Comparison of ENCODE assay signal across 22 mouse cellular contexts in the genomic region with DNA sequence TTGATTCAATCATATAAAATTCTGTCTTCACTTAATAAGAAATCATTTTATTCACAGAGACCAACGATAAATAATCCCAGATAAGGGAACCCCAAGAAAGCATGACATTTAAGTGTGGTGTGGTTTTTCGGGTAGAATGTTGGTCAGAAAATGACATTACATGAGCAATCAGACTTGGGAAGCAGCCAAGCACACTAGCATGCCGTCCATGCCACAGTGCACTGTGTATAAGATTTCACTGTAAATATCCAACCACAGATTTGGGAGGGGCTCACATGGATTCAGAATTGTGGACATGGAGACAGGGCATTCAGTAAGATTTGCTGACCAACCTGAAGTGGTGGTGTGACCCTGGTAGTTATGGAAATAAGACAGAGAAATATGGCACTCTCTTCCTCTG.
DNase-seq lines count a peak whose midpoint lies in the region; ATAC-seq and TF ChIP-seq lines count a peak whose summit lies in the region.
"Had no signal": no experiment of that assay in that cellular context is flagged by ENCODE, and none has a peak within 500 bp of the region (broad histone marks: within the 10 kb centered on the region; RNA-seq: fewer than 3 reads in every experiment).

No protein-coding gene starts in this region.

- ATAC-seq in lung, embryonic 14.5 days (ENCODE audit: insufficient read depth) = no peak
- ATAC-seq in neural tube, embryonic 15.5 days (ENCODE audit: low FRiP score) = no peak
- ATAC-seq: activated CD4-positive, CD25-positive, alpha-beta regulatory T cell, adult 4 months; forebrain, embryonic 14.5 days; forebrain, embryonic 16.5 days; Patski had no signal

- WGBS in lung, embryonic 14.5 days = 54% methylated on average over 3 of the region's 3 CpGs
- 91% methylated on average over 3 of the region's 3 CpGs for whole genome bisulfite sequencing in neural tube, embryonic 15.5 days

- H3K4me2 ChIP-seq in lung, embryonic 14.5 days = no peak overlapping the region
- H3K4me2 ChIP-seq in neural tube, embryonic 15.5 days = no peak overlapping the region
- H3K4me2 ChIP-seq: embryonic facial prominence, embryonic 13.5 days; forebrain, embryonic 12.5 days had no signal

- H3K9me3 ChIP-seq in lung, embryonic 14.5 days (ENCODE audit: low read depth, low read length) = no peaks in the 10 kb centered on the region
- no peaks in the 10 kb centered on the region for H3K9me3 ChIP-seq in neural tube, embryonic 15.5 days (replicated peaks)
- H3K9me3 ChIP-seq: embryonic facial prominence, embryonic 13.5 days; forebrain, embryonic 10.5 days; forebrain, embryonic 12.5 days had no signal

- peak; percentile 7 for DNase-seq in lung, embryonic 14.5 days
- DNase-seq in lung, postnatal 10 days = no peak
- peak; percentile 78 for DNase-seq in 3T3-L1 (ENCODE audit: low read depth, low spot score)
- no peak for DNase-seq in testis, postnatal 10 days (ENCODE audit: low spot score)
- DNase-seq: adrenal gland, adult 8-10 months; adrenal gland, postnatal 14 days; adrenal gland, postnatal 36 days; cerebellum, adult 11-12 months; cerebellum, adult 2 months; cerebellum, adult 9-10 months; cerebellum, postnatal 10 days; cerebellum, postnatal 25 days had no signal

- no peak for TF ChIP-seq POLR2A in embryonic fibroblast, embryonic 13.5 days (IDR thresholded peaks at IDR 0.05; ENCODE audit: low read depth, low read length)

- no peak overlapping the region for H3K27ac ChIP-seq in lung, embryonic 14.5 days (ENCODE audit: low read depth)
- 0 out of 2 replicates have a peak overlapping the region, but pooled peaks have one; percentile 17 for H3K27ac ChIP-seq in embryonic fibroblast, embryonic 13.5 days (ENCODE audit: insufficient read depth, low read length)
- no peak overlapping the region for H3K27ac ChIP-seq in neural tube, embryonic 15.5 days (replicated peaks)
- H3K27ac ChIP-seq: embryonic facial prominence, embryonic 13.5 days; forebrain, embryonic 10.5 days; forebrain, embryonic 12.5 days had no signal

- H3K4me3 ChIP-seq in lung, embryonic 14.5 days (ENCODE audit: low read depth, low read length) = no peak overlapping the region
- no peak overlapping the region for H3K4me3 ChIP-seq in embryonic fibroblast, embryonic 13.5 days (ENCODE audit: insufficient read depth, low read length)
- H3K4me3 ChIP-seq in neural tube, embryonic 15.5 days (replicated peaks) = no peak overlapping the region
- H3K4me3 ChIP-seq: embryonic facial prominence, embryonic 13.5 days; erythroblast, embryonic 14.5 days; forebrain, embryonic 10.5 days; forebrain, embryonic 12.5 days had no signal

- no peak for TF ChIP-seq CTCF in lung, embryonic 14.5 days (IDR thresholded peaks at IDR 0.05; ENCODE audit: low read depth)
- TF ChIP-seq CTCF in embryonic fibroblast, embryonic 13.5 days (IDR thresholded peaks at IDR 0.05; ENCODE audit: borderline replicate concordance, insufficient read depth, low read length) = no peak

- H3K4me1 ChIP-seq in lung, embryonic 14.5 days (ENCODE audit: insufficient read depth) = no peaks in the 10 kb centered on the region
- H3K4me1 ChIP-seq in embryonic fibroblast, embryonic 13.5 days (ENCODE audit: control insufficient read depth, insufficient read depth, low read length) = peaks cover 6% of the 10 kb centered on the region
- no peaks in the 10 kb centered on the region for H3K4me1 ChIP-seq in neural tube, embryonic 15.5 days
- H3K4me1 ChIP-seq: embryonic facial prominence, embryonic 13.5 days; forebrain, embryonic 10.5 days; forebrain, embryonic 12.5 days had no signal

- no peak overlapping the region for H3K9ac ChIP-seq in lung, embryonic 14.5 days
- H3K9ac ChIP-seq in neural tube, embryonic 15.5 days (replicated peaks) = no peak overlapping the region
- H3K9ac ChIP-seq: embryonic facial prominence, embryonic 13.5 days; forebrain, embryonic 12.5 days had no signal

- no peaks in the 10 kb centered on the region for H3K36me3 ChIP-seq in lung, embryonic 14.5 days (ENCODE audit: insufficient read depth)
- H3K36me3 ChIP-seq in neural tube, embryonic 15.5 days = no peaks in the 10 kb centered on the region
- H3K36me3 ChIP-seq: embryonic facial prominence, embryonic 13.5 days; forebrain, embryonic 10.5 days; forebrain, embryonic 12.5 days had no signal

- H3K27me3 ChIP-seq in lung, embryonic 14.5 days (ENCODE audit: insufficient read depth, low read length) = no peaks in the 10 kb centered on the region
- no peaks in the 10 kb centered on the region for H3K27me3 ChIP-seq in neural tube, embryonic 15.5 days (replicated peaks)
- H3K27me3 ChIP-seq: embryonic facial prominence, embryonic 13.5 days; forebrain, embryonic 12.5 days; Patski had no signal

Comparison
In these comparisons a context has a peak if more than half of its experiments do, and no peak if none do; other contexts are left out.
1. DNase-seq: peak in lung, embryonic 14.5 days (single experiment) and 3T3-L1 (single experiment); none in lung, postnatal 10 days (single experiment) and testis, postnatal 10 days (single experiment).